Mouse (Mus musculus) MEL (cell line): ENCODE data around the gene Aff3.

Experiments
- ELF1 ChIP-seq: IDR thresholded peaks from 2 replicates; pipeline ENCODE4 v1.6.1; 2014; ENCODE audit warnings: low read depth, mild to moderate bottlenecking, inconsistent platforms, low read length, improper control_type of control experiment, moderate library complexity
- MAX ChIP-seq: IDR thresholded peaks from 2 replicates; pipeline ENCODE4 v1.6.1; 2011; ENCODE audit warnings: low read length, improper control_type of control experiment
- POLR2A ChIP-seq, 2 experiments: IDR thresholded peaks; 2 replicates each; pipeline ENCODE4 v1.6.1; 2011 to 2012; ENCODE audit warnings: low read length in 2 of 2, mild to moderate bottlenecking in 2 of 2, control low read depth in 1 of 2, improper control_type of control experiment in 1 of 2, low read depth in 1 of 2, moderate library complexity in 1 of 2; ENCODE audit not compliant: control insufficient read depth in 1 of 2, insufficient read depth in 1 of 2, poor library complexity in 1 of 2
- POLR2AphosphoS5 ChIP-seq: IDR thresholded peaks from 2 replicates; pipeline ENCODE4 v1.6.1; 2012; ENCODE audit warnings: low read depth, borderline replicate concordance, mild to moderate bottlenecking, inconsistent platforms, low read length, moderate library complexity, mixed read lengths
- TBP ChIP-seq: IDR thresholded peaks from 2 replicates; pipeline ENCODE4 v1.8.0; 2011; ENCODE audit warnings: low read depth, low read length, improper control_type of control experiment
- USF2 ChIP-seq, 2 experiments: IDR thresholded peaks; 2 replicates each; pipeline ENCODE4 v1.6.1; 2011 to 2012; ENCODE audit warnings: improper control_type of control experiment in 2 of 2, low read length in 2 of 2, borderline replicate concordance in 1 of 2, inconsistent platforms in 1 of 2, low read depth in 1 of 2, mild to moderate bottlenecking in 1 of 2; ENCODE audit not compliant: insufficient read depth in 1 of 2

- TF ChIP-seq POLR2A (IDR thresholded peaks at IDR 0.05; ENCODE audit: control insufficient read depth in 1 of 2, insufficient read depth in 1 of 2, low read depth in 1 of 2, low read length in 2 of 2, poor library complexity in 1 of 2) = no peak
- no peak for TF ChIP-seq USF2 (IDR thresholded peaks at IDR 0.05; ENCODE audit: borderline replicate concordance in 1 of 2, insufficient read depth in 1 of 2, low read depth in 1 of 2, low read length in 2 of 2)
- TF ChIP-seq ELF1 = no peak
- TF ChIP-seq POLR2AphosphoS5 = no peak
- TF ChIP-seq TBP = no peak
- TF ChIP-seq MAX = no peak
These were observed 523.4 kb downstream of the Aff3 start for GRCm38 (mm10) chr1:38141371-38141770.
